Mouse (Mus musculus) kidney, embryonic 16.5 days (tissue): ENCODE data around the gene Rnf144b. TPM values are rescaled to one million over a fixed set of nuclear protein-coding genes. Genes with fewer than 3 reads are reported as not detected.

Experiments used
- ATAC-seq: fragments of 200-750 bp; cut with Nextera tagmentation; 2 replicates; pipeline ENCODE4 v1.8.0; 2017; ENCODE audit warnings: moderate TSS enrichment; ENCODE audit not compliant: low FRiP score, low TSS enrichment
- H3K27ac ChIP-seq: fragments of 300-500 bp; sonication (generic); 2 replicates; pipeline ENCODE4 v1.5.1; 2014; ENCODE audit warnings: low read length
- H3K27me3 ChIP-seq: fragments of 300-500 bp; sonication (generic); 2 replicates; pipeline ENCODE4 v1.6.1; 2014; ENCODE audit warnings: low read length, control low read depth, mixed read lengths; ENCODE audit not compliant: insufficient read depth
- H3K36me3 ChIP-seq: fragments of 300-500 bp; sonication (generic); 2 replicates; pipeline ENCODE4 v1.6.1; 2014; ENCODE audit warnings: low read length, control low read depth, mixed read lengths; ENCODE audit not compliant: insufficient read depth
- H3K4me1 ChIP-seq: fragments of 300-500 bp; sonication (generic); 2 replicates; pipeline ENCODE4 v1.6.1; 2014; ENCODE audit warnings: low read length, control low read depth, mixed read lengths; ENCODE audit not compliant: insufficient read depth
- H3K4me2 ChIP-seq: fragments of 300-500 bp; sonication (generic); replicated peaks from 2 replicates; pipeline ENCODE4 v1.6.1; 2014; ENCODE audit warnings: low read depth, low read length
- H3K4me3 ChIP-seq: fragments of 300-500 bp; sonication (generic); 2 replicates; pipeline ENCODE4 v1.5.1; 2014; ENCODE audit warnings: mild to moderate bottlenecking, low read length
- H3K9ac ChIP-seq: fragments of 300-500 bp; sonication (generic); replicated peaks from 2 replicates; pipeline ENCODE4 v1.6.1; 2014; ENCODE audit warnings: low read length
- H3K9me3 ChIP-seq: fragments of 300-500 bp; sonication (generic); 2 replicates; pipeline ENCODE4 v1.6.1; 2016; ENCODE audit warnings: low read length, control low read depth
- WGBS: fragments of 180-500 bp; shearing (Covaris S2); extraction: QIAGEN DNeasy Blood & Tissue Kit; methylation state at CpG from one replicate; pipeline ENCODE4 v1.1.7; 2014; 5-methylcytosine and 5-hydroxymethylcytosine counted together
- polyA plus RNA-seq: library from polyadenylated mRNA; unstranded; fragments of >200 nt; fragmentation: Nextera tagmentation; extraction: Ambion mirVana; gene quantifications from 2 replicates; pipeline ENCODE4 v1.2.1, GENCODE M21; 2015

Gene Rnf144b
- polyA plus RNA-seq, 1 experiment from 2014 or later: 1.0 TPM

GRCm38 (mm10) chr13:47164732-47165131, 42.3 kb downstream of the Rnf144b start:
- no peak for ATAC-seq
- 72% methylated on average over 5 of the region's 5 CpGs for WGBS
- no peaks in the 10 kb centered on the region for H3K36me3 ChIP-seq

DNA sequence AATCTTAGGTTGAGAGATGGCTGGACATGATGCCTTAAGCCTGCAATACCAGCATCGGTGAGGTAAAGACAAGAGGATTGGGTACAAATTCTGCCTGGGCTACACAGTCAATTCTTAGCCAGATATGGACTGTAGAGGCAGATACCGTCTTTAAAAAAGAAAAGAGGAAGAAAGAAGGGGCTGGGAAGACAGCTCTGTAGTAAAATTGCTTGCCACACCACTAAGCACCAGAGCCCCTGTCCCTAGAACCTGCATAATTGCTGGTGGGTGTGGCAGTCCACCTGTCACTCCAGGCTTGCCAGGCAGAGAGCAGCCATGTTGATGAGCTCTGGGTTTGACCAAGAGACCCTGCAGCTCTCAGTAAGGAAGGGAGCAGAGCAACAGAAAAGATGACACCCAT, 42.8 kb downstream of the Rnf144b start:
- Histone ChIP-seq H3K4me2 (no peak overlapping the region), H3K9me3 (peaks cover 6% of the 10 kb centered on the region), H3K4me3 (no peak overlapping the region), H3K4me1 (no peaks in the 10 kb centered on the region), H3K27ac (no peak overlapping the region), H3K9ac (no peak overlapping the region), H3K27me3 (no peaks in the 10 kb centered on the region), H3K36me3 (no peaks in the 10 kb centered on the region)
- ATAC-seq: no peak
- 96% methylated on average over 2 of the region's 2 CpGs for WGBS

More at GRCm38 (mm10) chr13:47164732-47165131, 42.3 kb downstream of the Rnf144b start:
- no peak overlapping the region for H3K9ac ChIP-seq
- no peak overlapping the region for H3K27ac ChIP-seq
- H3K4me3 ChIP-seq: no peak overlapping the region
- H3K9me3 ChIP-seq: peaks cover 6% of the 10 kb centered on the region
- no peaks in the 10 kb centered on the region for H3K27me3 ChIP-seq
- no peaks in the 10 kb centered on the region for H3K4me1 ChIP-seq
- no peak overlapping the region for H3K4me2 ChIP-seq

- 54% methylated on average over 11 of the region's 11 CpGs for WGBS
- Histone ChIP-seq H3K4me2 (no peak overlapping the region), H3K4me3 (no peak overlapping the region), H3K4me1 (no peaks in the 10 kb centered on the region), H3K36me3 (no peaks in the 10 kb centered on the region), H3K27me3 (no peaks in the 10 kb centered on the region), H3K27ac (no peak overlapping the region), H3K9me3 (peaks cover under 1% of the 10 kb centered on the region), H3K9ac (no peak overlapping the region)
- no peak for ATAC-seq
These were observed 46.0 kb downstream of the Rnf144b start for GRCm38 (mm10) chr13:47168484-47168883.

- no peak overlapping the region for H3K27ac ChIP-seq
- H3K27me3 ChIP-seq: no peaks in the 10 kb centered on the region
- no peak overlapping the region for H3K9ac ChIP-seq
- no peak overlapping the region for H3K4me3 ChIP-seq
- WGBS: 58% methylated on average over 4 of the region's 4 CpGs
- no peaks in the 10 kb centered on the region for H3K36me3 ChIP-seq
- H3K4me2 ChIP-seq: no peak overlapping the region
- no peak for ATAC-seq
- H3K4me1 ChIP-seq: no peaks in the 10 kb centered on the region
- H3K9me3 ChIP-seq: no peaks in the 10 kb centered on the region
These were observed 47.6 kb downstream of the Rnf144b start for GRCm38 (mm10) chr13:47170026-47170425.

- Histone ChIP-seq H3K9me3 (no peaks in the 10 kb centered on the region), H3K36me3 (no peaks in the 10 kb centered on the region), H3K27ac (no peak overlapping the region), H3K4me1 (no peaks in the 10 kb centered on the region), H3K27me3 (no peaks in the 10 kb centered on the region), H3K9ac (no peak overlapping the region), H3K4me3 (no peak overlapping the region), H3K4me2 (no peak overlapping the region)
- no peak for ATAC-seq
- WGBS: 77% methylated on average over 13 of the region's 13 CpGs
These were observed 48.5 kb downstream of the Rnf144b start for GRCm38 (mm10) chr13:47170811-47171555.

DNA sequence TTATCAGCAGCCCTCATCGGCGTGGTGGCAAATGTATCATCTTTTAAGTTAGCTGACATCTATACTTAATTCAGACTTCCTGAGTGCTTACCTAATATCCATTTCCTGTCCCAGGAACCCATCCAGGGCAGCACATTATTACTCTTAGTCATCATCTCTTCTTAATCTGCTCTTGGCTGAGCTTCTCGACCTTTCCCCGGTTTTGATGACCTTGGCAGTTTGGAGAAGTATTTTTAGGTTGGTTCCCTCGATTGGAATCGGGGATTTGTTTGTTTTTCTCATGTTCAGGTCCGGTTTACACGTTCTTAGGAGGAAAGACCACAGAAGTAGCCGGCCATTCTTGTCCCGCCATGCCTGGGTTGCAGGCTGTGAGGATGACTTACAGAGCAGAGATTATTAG, 50.4 kb downstream of the Rnf144b start:
- no peak overlapping the region for H3K27ac ChIP-seq
- no peaks in the 10 kb centered on the region for H3K9me3 ChIP-seq
- no peak overlapping the region for H3K4me3 ChIP-seq
- no peaks in the 10 kb centered on the region for H3K4me1 ChIP-seq
- whole genome bisulfite sequencing: 67% methylated on average over 10 of the region's 10 CpGs
- no peak overlapping the region for H3K9ac ChIP-seq
- H3K27me3 ChIP-seq: no peaks in the 10 kb centered on the region
- no peaks in the 10 kb centered on the region for H3K36me3 ChIP-seq
- H3K4me2 ChIP-seq: no peak overlapping the region
- no peak for ATAC-seq

- Histone ChIP-seq H3K9me3 (no peaks in the 10 kb centered on the region), H3K9ac (no peak overlapping the region), H3K4me3 (no peak overlapping the region), H3K27me3 (no peaks in the 10 kb centered on the region), H3K36me3 (no peaks in the 10 kb centered on the region), H3K4me1 (no peaks in the 10 kb centered on the region), H3K4me2 (no peak overlapping the region), H3K27ac (no peak overlapping the region)
- 52% methylated on average over 8 of the region's 8 CpGs for WGBS
- ATAC-seq: no peak
These were observed 55.7 kb downstream of the Rnf144b start for GRCm38 (mm10) chr13:47178182-47178581.

GRCm38 (mm10) chr13:47180776-47181175, 58.3 kb downstream of the Rnf144b start:
- WGBS: 82% methylated on average over 7 of the region's 7 CpGs
- Histone ChIP-seq H3K9me3 (no peaks in the 10 kb centered on the region), H3K36me3 (no peaks in the 10 kb centered on the region), H3K4me1 (no peaks in the 10 kb centered on the region), H3K9ac (no peak overlapping the region), H3K27me3 (no peaks in the 10 kb centered on the region), H3K4me3 (no peak overlapping the region), H3K27ac (no peak overlapping the region), H3K4me2 (no peak overlapping the region)
- no peak for ATAC-seq

- Histone ChIP-seq H3K9me3 (no peaks in the 10 kb centered on the region), H3K27me3 (no peaks in the 10 kb centered on the region), H3K9ac (no peak overlapping the region), H3K4me2 (no peak overlapping the region), H3K4me3 (no peak overlapping the region), H3K4me1 (no peaks in the 10 kb centered on the region), H3K36me3 (no peaks in the 10 kb centered on the region), H3K27ac (no peak overlapping the region)
- ATAC-seq: no peak
- 75% methylated on average over 5 of the region's 5 CpGs for WGBS
These were observed 59.9 kb downstream of the Rnf144b start for GRCm38 (mm10) chr13:47182366-47182765.

DNA sequence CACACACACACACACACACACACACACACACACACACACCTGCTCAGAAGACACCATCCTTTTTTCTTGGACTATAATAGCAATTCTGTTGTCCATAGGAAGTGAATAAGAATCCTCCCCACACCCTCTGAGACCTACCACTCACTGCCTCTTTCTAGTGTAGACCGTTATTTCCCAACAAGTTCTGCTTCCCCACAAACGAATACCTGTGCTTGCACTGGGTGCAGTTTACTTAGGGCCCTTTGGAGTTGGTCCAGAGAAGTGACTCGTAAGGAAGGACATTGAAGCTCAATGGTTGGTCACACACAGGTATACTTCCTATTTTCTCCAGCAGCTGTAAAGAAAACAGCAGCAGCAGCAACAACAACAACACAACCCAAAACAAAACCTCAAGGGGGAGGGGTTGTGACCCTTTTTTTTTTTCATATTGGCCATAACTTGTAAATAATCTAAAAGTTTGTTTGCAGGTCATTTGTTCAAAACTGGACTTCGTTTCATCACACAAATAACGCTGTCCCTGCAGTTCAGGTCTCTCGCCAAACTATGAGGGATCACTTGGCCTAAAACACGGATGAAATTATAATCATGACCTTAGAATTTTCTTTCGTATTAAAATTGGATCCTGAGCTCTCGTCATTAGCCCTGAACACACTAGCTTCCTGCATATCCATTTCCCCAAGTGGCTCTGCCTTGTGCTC, 60.7 kb downstream of the Rnf144b start:
- H3K9ac ChIP-seq: no peak overlapping the region
- no peak overlapping the region for H3K4me2 ChIP-seq
- no peaks in the 10 kb centered on the region for H3K36me3 ChIP-seq
- no peaks in the 10 kb centered on the region for H3K9me3 ChIP-seq
- H3K4me3 ChIP-seq: no peak overlapping the region
- no peaks in the 10 kb centered on the region for H3K4me1 ChIP-seq
- WGBS: 85% methylated on average over 9 of the region's 9 CpGs
- H3K27me3 ChIP-seq: no peaks in the 10 kb centered on the region
- no peak overlapping the region for H3K27ac ChIP-seq
- no peak for ATAC-seq
